Mouse (Mus musculus) olfactory bulb, adult 2 months (tissue): ENCODE data around the gene Fuz. TPM values are rescaled to one million over a fixed set of nuclear protein-coding genes. Genes with fewer than 3 reads are reported as not detected.
A peak's percentile ranks its signal among the peaks of the same experiment; 100 is the strongest.

ENCODE experiments used
- H3K27ac ChIP-seq: fragments of 200-500 bp; 2 replicates; pipeline ENCODE4 v1.5.1; 2012; ENCODE audit warnings: low read depth, low read length; ENCODE audit not compliant: insufficient read depth
- H3K4me1 ChIP-seq: fragments of 200-500 bp; 2 replicates; pipeline ENCODE4 v1.6.1; 2012; ENCODE audit warnings: low read length; ENCODE audit not compliant: control insufficient read depth, insufficient read depth
- H3K4me3 ChIP-seq: fragments of 200-500 bp; 2 replicates; pipeline ENCODE4 v1.5.1; 2012; ENCODE audit warnings: mild to moderate bottlenecking, low read depth, low read length, moderate library complexity; ENCODE audit not compliant: insufficient read depth
- CTCF ChIP-seq: fragments of 200-500 bp; IDR thresholded peaks from 2 replicates; pipeline ENCODE4 v1.5.1; 2012; ENCODE audit warnings: low read depth, mild to moderate bottlenecking, low read length, moderate library complexity; ENCODE audit not compliant: insufficient read depth
- POLR2A ChIP-seq: fragments of 200-500 bp; IDR thresholded peaks from 2 replicates; pipeline ENCODE4 v1.6.1; 2012; ENCODE audit warnings: mild to moderate bottlenecking, low read depth, low read length, moderate library complexity; ENCODE audit not compliant: insufficient read depth
- WGBS: fragments of 180-500 bp; shearing (Covaris S2); methylation state at CpG from one replicate; pipeline ENCODE4 v1.1.7; 2018; 5-methylcytosine and 5-hydroxymethylcytosine counted together
- polyA plus RNA-seq: library from polyadenylated mRNA; stranded (reverse); fragments of >200 nt; gene quantifications from 2 replicates; pipeline ENCODE4 v1.2.4, GENCODE M21; 2012; ENCODE audit warnings: low replicate concordance; ENCODE audit not compliant: missing spikeins, insufficient read depth, insufficient read length

Gene Fuz
- polyA plus RNA-seq, 1 experiment = not detected

DNA sequence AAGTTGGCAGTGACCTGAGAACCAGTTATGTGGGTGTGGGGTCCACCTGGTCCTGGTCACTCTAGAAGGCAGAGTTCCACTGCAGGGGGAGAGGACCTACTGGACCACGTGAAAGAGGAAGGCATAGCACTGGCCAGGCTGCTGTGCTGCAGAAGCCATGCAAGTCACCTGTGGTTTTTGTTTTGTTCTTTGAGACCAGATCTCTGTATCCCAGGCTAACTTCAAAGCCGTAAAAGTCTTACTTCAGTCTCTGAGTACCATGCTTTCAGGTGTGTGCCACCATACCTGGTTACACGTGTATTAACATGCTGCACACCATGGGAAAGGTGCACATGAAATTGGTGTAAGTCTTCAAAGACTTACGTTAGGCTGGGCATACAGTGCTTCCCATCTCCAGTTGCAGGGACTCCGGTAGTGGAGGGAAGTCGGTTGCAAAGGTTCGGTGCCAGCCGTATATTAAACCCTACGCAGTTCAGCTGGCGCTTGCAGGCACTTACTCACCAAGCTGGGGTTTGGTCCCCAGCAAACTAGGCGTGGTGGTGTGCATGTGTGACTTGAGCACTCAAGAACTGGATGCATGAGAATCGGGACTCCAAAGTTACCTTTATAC is 44.1 kb upstream of the Fuz start:
- 91% methylated on average over 12 of the region's 12 CpGs for WGBS
- Histone ChIP-seq H3K4me3 (no peak overlapping the region), H3K27ac (no peak overlapping the region), H3K4me1 (peaks cover 41% of the 10 kb centered on the region)
- TF ChIP-seq POLR2A (no peak), CTCF (no peak)

DNA sequence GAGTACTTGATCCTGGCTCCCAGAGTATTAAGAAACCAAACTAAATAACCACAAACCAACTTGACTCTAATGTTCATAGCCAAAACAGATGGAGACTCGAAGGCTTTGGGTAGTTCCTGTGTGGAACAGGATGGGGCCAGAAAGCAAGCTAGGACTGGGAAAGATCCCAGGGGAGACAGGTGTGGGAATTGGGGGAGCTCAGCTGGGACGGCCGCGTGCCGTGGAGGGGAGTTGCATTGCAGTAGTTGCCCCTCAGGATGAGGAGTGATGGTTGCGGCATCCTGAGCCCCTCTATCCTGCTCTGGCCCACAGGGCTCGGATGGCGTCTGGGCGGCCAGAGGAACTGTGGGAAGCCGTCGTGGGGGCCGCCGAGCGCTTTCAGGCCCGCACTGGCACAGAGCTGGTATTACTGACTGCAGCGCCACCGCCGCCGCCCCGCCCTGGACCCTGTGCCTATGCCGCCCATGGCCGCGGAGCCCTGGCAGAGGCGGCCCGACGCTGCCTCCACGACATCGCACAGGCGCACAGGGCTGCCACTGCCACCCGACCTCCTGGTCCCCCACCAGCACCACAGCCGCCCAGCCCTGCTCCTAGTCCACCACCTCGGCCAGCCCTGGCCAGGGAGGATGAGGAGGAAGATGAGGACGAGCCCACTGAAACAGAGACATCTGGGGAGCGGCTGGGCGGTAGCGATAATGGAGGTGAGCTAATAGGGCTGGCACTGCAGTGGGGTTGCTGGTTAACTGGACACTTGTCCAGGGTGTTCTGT is 43.4 kb upstream of the Fuz start:
- H3K27ac ChIP-seq = no peak overlapping the region
- no peak for TF ChIP-seq CTCF
- TF ChIP-seq POLR2A = no peak
- no peak overlapping the region for H3K4me3 ChIP-seq
- 88% methylated on average over 36 of the region's 36 CpGs for WGBS
- H3K4me1 ChIP-seq = peaks cover 41% of the 10 kb centered on the region

DNA sequence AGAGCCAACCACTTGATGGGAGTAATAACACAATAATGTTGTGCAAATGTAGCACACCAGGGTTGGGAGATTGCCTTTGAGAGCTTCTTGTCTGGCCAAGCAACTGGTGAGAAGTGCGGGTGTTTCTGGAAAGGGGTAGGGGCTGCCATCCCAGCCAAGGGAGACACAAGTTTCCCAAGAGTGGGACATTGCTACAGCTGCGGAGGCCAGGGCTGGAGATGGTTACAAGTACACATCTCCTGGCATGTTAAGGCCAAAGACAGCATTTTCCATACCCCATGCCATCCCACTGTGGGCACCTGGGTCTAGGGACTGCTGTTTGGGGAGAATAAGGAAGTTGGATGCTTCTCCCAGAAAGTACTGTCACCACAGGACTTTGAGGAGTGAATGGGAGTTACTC is 42.8 kb upstream of the Fuz start:
- no peak overlapping the region for H3K27ac ChIP-seq
- H3K4me3 ChIP-seq = no peak overlapping the region
- 91% methylated on average over 2 of the region's 2 CpGs for WGBS
- peaks cover 40% of the 10 kb centered on the region for H3K4me1 ChIP-seq
- TF ChIP-seq CTCF = no peak
- no peak for TF ChIP-seq POLR2A

DNA sequence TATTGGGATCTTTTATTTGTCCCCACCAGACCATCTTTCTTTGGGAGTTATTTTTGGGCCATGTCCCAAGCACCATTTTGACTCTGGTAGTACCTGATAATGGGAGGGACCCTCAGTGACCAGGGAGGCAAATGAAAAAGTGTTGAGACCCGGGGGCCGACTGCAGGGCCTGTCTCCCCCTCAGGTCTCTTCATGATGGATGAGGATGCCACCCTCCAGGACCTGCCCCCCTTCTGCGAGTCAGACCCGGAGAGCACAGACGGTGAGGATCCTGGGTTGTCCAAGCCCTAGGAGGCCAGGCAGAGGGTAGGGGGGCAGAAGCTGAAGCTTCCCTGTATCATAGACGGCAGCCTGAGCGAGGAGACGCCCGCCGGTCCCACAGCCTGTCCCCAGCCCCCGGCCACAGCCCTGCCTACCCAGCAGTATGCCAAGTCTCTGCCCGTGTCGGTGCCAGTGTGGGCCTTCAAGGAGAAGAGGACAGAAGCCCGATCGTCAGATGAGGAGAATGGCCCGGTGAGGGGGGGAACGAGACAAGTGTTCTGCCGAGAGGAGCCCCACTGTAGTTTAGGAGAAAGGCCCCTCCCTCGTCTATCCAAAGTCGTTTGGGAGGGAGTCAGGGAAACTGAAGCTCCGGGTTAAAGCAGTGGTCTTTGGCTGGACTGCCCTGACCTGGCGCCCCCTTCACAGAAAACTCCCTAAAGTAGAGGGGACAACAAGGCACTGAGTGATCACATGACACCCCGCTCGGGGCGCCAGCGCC is 42.1 kb upstream of the Fuz start:
- H3K4me1 ChIP-seq = peaks cover 43% of the 10 kb centered on the region
- peak overlapping the region; percentile 87 for H3K27ac ChIP-seq
- TF ChIP-seq POLR2A = no peak
- no peak for TF ChIP-seq CTCF
- H3K4me3 ChIP-seq = peak overlapping the region; percentile 60
- WGBS = 21% methylated on average over 26 of the region's 26 CpGs

DNA sequence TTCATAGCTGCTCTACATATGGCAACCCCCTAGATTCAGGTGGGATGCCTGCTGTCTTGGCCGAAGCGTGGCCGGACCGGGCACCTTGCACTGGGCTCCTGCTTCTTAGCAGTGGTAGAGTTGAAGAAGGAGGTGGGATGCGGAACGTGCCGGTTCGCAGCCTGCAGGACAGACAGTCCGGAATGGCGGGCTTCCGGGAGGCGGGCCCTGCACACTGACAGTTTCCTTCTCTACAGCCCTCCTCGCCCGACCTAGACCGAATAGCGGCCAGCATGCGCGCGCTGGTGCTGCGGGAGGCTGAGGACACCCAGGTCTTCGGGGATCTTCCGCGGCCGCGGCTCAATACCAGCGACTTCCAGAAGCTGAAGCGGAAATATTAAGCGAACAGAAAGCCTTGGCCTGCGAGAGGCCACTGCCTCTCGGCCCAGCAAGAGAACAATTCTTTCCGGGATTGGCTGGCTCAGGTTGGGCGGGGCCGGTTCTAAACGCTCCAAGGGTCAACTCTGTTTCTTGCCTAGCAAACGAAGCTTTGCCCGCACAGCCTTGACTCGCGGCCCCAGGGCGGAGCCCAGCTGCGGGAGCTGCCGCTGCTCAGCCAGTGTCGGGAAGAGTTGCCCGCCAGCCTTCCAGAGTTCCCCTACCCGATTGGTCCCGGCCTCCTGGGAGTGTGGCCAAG is 41.4 kb upstream of the Fuz start:
- Histone ChIP-seq H3K27ac (peak overlapping the region; percentile 87), H3K4me3 (peak overlapping the region; percentile 60), H3K4me1 (peaks cover 43% of the 10 kb centered on the region)
- 6% methylated on average over 45 of the region's 45 CpGs for WGBS
- TF ChIP-seq POLR2A (peak; percentile 48; the same call in 1 of the 2 replicates), CTCF (no peak)

DNA sequence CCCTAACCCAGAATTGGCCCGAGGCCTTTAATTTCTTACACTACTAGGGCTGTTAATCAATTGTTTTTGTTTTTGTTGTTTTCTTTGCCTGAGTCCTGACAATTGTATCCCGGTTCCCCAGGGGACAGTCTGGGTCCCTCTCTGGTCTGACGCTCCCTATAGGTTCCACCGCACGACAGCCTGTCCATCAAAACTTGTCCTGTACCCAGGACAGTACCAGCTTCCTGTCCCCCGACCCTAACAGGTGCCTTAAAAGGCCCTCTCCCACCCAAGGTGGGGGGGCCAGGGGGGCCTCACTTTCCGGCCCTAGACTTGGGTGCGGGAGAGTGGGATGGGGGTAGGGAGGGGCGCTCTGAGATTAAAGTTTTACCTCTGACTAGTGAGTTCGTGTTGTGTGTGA is 40.8 kb upstream of the Fuz start:
- peaks cover 47% of the 10 kb centered on the region for H3K4me1 ChIP-seq
- peak overlapping the region; percentile 60 for H3K4me3 ChIP-seq
- TF ChIP-seq POLR2A = no peak
- TF ChIP-seq CTCF = no peak
- H3K27ac ChIP-seq = peak overlapping the region; percentile 87
- 20% methylated on average over 10 of the region's 10 CpGs for WGBS

GRCm38 (mm10) chr7:44856265-44856916 is 39.5 kb upstream of the Fuz start:
- peaks cover 47% of the 10 kb centered on the region for H3K4me1 ChIP-seq
- no peak for TF ChIP-seq POLR2A
- no peak for TF ChIP-seq CTCF
- H3K4me3 ChIP-seq = no peak overlapping the region
- peak overlapping the region; percentile 59 for H3K27ac ChIP-seq
- 68% methylated on average over 9 of the region's 9 CpGs for WGBS

- under 1% methylated on average over 32 of the region's 32 CpGs for WGBS
- peaks cover 44% of the 10 kb centered on the region for H3K4me1 ChIP-seq
Measured at GRCm38 (mm10) chr7:44857042-44857552, 38.8 kb upstream of the Fuz start, which contains the start of gene Pnkp. Gene Pnkp (plus strand): TSS chr7:44857139.

More at GRCm38 (mm10) chr7:44857042-44857552, 38.8 kb upstream of the Fuz start, which contains the start of gene Pnkp:
- no peak for TF ChIP-seq CTCF
- peak; percentile 54; the same call in 1 of the 2 replicates for TF ChIP-seq POLR2A
- peak within 1 kb of the TSS; percentile 59 for H3K27ac ChIP-seq
- H3K4me3 ChIP-seq = peak within 1 kb of the TSS; percentile 91
